Mouse (Mus musculus): ENCODE data around the gene Sars. TPM values are rescaled to one million over a fixed set of nuclear protein-coding genes. Genes with fewer than 3 reads are reported as not detected.
A peak's percentile ranks its signal among the peaks of the same experiment; 100 is the strongest.

The Sars gene
- polyA plus RNA-seq, 2 experiments from 2014 or later, result 164 to 188 TPM

DNA sequence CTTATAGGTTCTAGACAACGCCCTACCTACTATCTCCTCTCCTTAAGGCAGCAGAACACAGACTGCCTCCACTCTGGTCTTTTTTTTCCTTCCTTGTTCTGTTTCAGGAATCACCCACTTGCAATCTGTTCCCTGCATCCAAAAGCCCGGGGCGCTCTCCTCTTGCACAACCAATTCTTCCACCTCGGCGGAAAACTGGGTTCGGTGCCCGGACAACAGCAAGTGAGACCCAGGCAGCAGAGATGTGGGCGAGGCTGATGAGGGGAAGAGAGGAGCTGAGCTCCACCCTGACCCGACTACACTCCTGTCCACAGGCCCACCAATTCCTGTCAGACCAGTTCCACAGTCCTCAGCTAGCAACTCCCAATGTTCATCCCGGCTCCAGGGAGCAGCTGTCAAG is 58.8 kb downstream of the Sars start:
- no peak for ATAC-seq

- ATAC-seq, result no peak
Measured at GRCm38 (mm10) chr3:108384425-108384824, 60.6 kb downstream of the Sars start.

DNA sequence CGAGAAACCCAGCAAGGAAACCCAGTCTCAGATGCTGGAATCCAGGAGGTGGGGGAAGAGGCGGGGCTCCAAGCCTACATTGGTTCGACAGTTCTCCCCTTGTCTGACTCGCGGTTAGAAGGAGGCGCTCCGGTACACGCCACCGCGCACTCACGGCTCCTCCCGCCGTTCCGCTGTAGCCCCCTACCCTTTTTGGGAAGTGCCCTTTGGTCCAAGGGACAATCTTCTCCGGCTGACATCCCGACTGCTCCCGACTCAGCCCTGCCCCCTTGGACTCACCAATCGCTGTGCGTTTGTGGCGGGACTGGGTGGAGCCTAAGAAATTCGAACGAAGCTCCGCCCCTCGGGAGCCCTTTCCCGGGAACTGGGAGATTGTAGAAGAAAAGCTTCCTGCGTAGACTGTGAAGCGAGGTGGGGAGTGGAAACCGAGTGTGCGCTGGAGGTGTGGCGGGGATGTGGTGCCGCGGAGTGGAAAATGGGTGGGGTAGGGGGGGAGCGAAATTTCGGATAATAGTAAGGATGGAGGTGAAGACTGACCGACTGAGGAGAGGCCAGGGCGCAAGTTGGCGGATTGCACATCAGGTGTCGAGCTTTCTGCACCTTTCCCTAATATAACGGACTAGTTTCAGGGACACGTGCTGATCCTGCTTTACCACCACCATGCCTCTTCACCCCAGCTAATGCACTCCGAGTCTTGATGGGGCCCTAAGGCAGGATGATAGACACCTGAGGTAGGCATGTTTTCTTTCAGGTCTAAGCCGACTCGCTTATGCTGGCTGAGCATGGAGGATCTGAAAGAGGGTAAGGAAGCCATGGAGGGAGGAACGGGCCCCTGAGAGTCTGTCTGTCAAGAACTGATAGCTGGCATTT is 61.3 kb downstream of the Sars start, which contains the start of gene Psrc1:
Gene Psrc1 (plus strand): TSS at position 355 of the 870 bp plus-strand sequence.
- ATAC-seq, result peak; percentile 67

DNA sequence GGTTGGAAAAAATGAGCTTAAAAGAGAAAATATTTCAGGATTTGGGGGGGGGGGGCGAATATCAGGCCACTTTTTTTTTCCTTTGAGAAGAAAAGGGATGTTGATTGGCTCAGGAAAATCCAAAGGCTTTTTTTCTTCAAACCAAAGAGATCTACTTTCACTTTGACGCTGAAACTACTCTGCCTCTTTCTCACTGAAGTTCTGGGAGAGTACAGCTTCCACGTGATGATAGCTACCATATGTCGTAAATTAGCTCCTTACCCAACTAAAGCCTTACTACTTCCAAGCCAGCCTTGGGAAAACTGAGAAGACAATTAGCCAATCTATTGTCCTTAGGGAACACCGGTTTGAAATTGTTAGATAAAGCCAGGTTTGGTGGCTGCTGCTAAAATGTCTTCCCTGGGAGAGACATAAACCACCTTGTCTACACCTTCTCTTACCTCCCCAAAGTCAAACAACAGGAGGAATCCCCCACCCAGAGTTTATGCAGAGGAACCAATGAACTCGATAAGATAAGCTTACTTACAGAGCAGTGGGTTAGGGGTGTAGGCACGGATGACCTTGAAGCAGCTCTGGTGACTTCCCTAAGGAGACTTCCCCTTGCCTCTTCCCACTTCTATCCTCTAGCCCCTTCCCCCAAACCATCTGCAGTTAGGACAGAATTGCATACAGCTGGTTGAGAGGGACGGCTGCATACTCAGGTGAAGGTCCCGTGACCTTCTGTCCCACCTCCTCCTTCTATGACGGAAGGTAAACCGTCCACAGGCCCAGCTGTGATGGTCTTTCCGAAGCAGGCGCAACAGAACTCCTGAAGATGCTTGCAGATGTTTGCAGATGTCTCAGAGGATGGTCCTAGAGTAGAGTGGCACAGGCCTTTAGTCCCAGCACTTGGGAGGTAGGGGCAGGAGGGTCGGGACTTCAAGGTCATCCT is 62.8 kb downstream of the Sars start:
- ATAC-seq, result peak; percentile 56

DNA sequence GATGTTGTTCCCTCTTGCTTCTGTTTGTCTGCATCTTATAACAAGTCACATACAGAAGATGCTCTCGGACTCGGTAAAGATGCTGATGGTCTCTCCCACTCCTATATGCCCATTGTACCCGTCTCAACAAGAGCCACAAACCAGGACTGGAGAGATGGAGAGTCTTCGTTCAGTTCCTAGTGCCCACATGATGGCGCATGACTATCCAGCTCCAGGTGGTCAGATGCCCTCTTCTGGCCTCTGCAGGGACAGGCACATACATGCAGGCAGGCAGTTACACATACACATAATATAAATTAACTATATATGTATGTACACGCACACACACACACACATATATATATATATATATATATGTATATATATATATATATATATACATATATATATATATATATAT is 64.3 kb downstream of the Sars start:
- no peak for ATAC-seq

GRCm38 (mm10) chr3:108378875-108379663 is 65.9 kb downstream of the Sars start:
- ATAC-seq, result no peak

Other genes starting within 250 kb of the Sars start
- 1 to 10 TPM; 7.7 to 8.8 TPM for gene Cyb561d1, start 244.0 kb downstream of the Sars start, polyA plus RNA-seq (2017; shearing (Covaris generic))
- gene Atxn7l2, start 234.3 kb downstream of the Sars start, polyA plus RNA-seq (2017; shearing (Covaris generic)), result 1 to 10 TPM; 4.9 to 8.5 TPM
- gene Sypl2, start 218.6 kb downstream of the Sars start, polyA plus RNA-seq (2017; shearing (Covaris generic)), result under 1 TPM in 1 of 2 experiments, not detected in 1; 0.08 TPM
- 100 to 1,000 TPM; 180 to 185 TPM for gene Psma5, start 188.3 kb downstream of the Sars start, polyA plus RNA-seq (2017; shearing (Covaris generic))
- gene Sort1, start 161.1 kb downstream of the Sars start, polyA plus RNA-seq (2017; shearing (Covaris generic)), result under 1 TPM in 1 of 2 experiments, not detected in 1; 0.09 TPM
- not detected for gene Mybphl, start 80.3 kb downstream of the Sars start, polyA plus RNA-seq (2017; shearing (Covaris generic))
- gene Psrc1, start 61.4 kb downstream of the Sars start, polyA plus RNA-seq (2017; shearing (Covaris generic)), result 1 to 10 TPM; 1.7 to 3.4 TPM
- gene Celsr2, start 29.7 kb downstream of the Sars start, polyA plus RNA-seq (2017; shearing (Covaris generic)), result 1 to 10 TPM in 1 of 2 experiments, under 1 TPM in 1; 0.61 to 2.1 TPM
- gene 1700013F07Rik, start 88.9 kb upstream of the Sars start, polyA plus RNA-seq (2017; shearing (Covaris generic)), result under 1 TPM in 1 of 2 experiments, not detected in 1; 0.43 TPM
- 1 to 10 TPM in 1 of 2 experiments, under 1 TPM in 1; 0.66 to 1.1 TPM for gene 5330417C22Rik, start 91.3 kb upstream of the Sars start, polyA plus RNA-seq (2017; shearing (Covaris generic))
- gene Tmem167b, start 117.3 kb upstream of the Sars start, polyA plus RNA-seq (2017; shearing (Covaris generic)), result 10 to 100 TPM; 29.0 to 38.9 TPM
- gene Taf13, start 126.5 kb upstream of the Sars start, polyA plus RNA-seq (2017; shearing (Covaris generic)), result 10 to 100 TPM; 20.4 to 21.2 TPM
- 1 to 10 TPM; 5.3 to 6.8 TPM for gene Wdr47, start 146.1 kb upstream of the Sars start, polyA plus RNA-seq (2017; shearing (Covaris generic))
- gene Clcc1, start 208.7 kb upstream of the Sars start, polyA plus RNA-seq (2017; shearing (Covaris generic)), result 10 to 100 TPM; 69.6 to 75.5 TPM